Mouse (Mus musculus): ENCODE results near the gene Lsg1.
A peak's percentile ranks its signal among the peaks of the same experiment; 100 is the strongest.

Lsg1 gene

DNA sequence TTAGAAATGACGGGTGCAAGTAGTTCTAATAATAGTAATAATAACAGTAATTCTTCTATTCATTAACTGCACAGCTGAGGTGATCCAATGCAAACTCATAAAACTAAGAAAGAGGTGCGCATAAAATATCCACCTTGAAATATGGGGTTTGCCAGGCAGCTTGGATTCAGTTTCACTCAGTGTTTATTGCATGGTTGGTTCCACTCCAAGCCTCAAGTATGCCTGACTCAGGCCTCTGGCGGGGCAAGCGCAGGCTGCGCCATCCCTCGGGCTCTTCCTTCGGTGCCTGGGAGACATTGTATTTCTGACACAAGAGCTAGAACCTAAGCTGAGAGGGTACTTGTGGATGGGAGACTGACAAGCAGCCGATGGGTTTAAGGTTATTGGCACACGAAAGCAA, 68.8 kb downstream of the Lsg1 start:
- DNase-seq (ENCODE audit: low read depth, low spot score), result no peak

DNA sequence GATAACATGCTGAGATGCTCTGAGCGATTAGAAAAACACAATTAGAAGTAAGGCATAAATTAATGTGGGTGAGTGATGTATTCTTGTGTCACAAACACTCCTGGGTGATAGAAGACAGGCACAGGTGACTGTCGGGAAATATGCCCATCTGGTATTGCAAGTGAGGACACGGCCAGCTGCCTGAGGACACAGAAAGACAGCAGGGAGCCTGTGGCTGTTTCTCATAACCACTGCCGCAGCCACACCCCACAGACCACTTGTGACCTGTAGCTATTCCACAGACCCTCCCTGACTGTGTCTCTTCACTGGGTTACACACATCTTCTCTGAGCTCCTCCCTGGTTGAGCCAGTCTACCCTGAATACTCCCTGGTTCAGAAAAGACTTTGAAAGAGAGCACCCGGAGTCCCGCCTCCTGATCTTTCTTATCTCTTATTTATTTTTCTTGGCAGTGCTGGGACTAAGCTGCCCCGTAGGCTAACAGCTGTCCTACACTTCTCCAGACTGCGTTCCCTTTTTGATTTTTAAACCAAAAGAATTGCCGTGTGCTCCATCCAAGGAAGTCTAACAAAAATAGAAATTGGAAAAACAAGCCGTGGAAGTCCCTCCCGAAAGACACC, 69.6 kb downstream of the Lsg1 start:
- no peak for DNase-seq (ENCODE audit: low read depth, low spot score)

DNA sequence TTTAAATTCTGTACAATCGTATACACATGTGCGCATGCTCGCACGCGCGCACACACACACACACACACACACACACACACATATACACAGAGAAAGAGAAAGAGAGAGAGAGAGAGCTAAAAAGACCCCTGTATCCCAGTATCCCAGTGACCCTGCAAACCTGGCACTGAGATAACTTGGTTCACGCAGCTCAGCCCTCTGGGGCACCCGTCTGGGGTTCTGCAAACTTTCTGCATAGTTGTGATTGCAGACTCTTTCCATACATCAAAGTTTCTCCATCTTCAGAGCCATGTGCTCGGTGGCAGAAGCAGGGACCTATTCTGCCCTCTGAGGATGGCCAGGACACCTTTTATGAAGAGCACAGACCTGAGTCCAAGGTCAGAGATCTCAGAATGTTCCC, 70.4 kb downstream of the Lsg1 start:
- DNase-seq (ENCODE audit: low read depth, low spot score), result no peak

DNA sequence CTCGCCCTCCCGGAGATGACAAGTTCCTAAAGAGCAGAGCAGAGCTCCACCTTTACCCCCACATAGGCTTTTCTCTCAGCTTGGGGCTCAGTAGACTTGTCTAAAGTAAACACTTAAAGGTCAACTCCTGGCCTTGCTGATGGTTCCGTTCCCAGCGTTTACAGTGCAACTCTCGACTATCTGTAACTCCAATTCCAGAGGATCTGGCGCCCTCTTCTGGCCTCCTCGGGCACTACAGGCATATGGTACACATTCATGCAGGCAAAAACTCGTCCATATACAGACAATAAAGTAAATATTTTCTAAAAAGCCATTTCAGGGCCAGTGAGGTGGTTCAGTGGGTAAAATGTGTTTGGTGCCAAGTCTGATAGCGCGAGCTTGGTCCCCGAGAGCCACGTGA, 72.0 kb downstream of the Lsg1 start:
- no peak for DNase-seq (ENCODE audit: low read depth, low spot score)

DNA sequence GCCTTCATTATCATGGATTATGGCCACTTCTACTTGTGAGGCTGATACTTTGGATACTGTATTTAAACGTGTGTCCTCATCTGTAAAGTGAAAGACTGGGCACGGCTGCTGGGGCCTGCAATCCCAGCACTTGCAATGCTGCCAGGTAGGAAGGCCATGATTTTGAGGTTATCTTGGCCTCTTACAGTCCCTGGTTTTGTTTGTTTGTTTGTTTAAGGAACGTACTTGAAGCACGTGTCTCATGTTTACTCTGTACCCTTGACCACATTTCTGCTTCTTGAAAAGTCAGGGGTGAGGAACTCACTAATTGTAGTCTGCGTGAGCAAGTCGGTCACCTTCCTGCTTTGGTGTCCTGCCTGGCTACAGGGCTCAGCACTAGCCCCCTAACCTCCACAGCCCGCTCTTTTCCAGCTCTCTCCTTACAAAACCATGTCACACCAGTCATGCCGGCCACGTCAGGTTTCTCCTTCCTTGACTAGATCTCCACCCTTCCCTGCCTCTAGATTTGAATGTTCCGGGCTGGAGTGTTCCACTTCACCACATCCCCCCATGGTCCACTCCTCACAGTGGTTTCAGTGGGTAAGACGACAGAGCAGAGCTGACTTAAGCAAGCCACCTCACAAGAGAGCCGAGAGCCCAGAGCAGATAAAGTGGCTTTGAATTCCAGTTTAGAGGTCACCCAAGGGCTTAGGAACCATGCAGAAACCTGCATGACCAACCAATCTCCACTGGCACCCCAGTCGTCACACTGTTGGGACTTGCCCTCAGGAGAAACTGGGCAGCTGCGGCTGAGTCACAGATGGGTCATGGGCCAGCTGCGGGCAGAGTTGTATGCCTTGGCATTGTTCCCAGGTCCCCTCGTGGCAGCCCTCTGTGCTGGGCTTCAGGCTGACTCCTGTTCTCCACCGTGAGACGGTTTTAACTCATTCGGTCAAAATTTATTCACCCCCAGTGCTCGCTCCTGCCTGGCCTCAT, 74.1 kb downstream of the Lsg1 start:
- DNase-seq (ENCODE audit: low read depth, low spot score), result no peak

DNA sequence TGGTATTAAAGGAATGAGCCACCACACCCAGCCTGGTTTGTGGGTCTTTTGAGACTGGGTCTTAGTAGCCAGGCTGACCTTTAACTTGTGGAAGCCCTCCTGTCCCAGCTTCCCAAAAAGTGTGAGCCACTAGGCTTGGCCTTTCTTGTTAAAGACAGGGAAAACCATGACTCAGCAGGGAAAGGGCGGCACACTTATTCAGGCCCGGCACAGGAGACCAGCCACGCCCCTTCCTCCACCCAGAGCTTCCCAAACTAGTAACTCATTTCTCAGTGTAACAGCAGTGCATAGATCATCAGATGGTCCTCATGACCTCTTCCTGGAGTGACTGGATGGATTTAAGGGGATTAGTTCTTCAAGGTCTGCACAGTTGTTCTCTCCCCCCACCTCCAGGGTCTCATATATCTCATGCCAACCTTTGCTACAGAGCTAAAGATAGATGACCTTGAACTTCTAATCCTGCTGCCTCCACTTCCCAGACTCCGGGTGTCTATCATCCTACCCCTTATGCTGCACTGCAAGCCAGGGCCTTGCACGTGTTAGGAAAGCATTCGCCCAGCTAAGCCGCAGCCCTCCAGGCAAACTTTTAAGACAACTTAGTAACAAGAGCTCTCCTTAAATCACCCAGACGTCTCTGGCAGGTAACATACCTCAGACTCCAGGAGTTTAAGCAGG, 74.9 kb downstream of the Lsg1 start:
- no peak for DNase-seq (ENCODE audit: low read depth, low spot score)

DNA sequence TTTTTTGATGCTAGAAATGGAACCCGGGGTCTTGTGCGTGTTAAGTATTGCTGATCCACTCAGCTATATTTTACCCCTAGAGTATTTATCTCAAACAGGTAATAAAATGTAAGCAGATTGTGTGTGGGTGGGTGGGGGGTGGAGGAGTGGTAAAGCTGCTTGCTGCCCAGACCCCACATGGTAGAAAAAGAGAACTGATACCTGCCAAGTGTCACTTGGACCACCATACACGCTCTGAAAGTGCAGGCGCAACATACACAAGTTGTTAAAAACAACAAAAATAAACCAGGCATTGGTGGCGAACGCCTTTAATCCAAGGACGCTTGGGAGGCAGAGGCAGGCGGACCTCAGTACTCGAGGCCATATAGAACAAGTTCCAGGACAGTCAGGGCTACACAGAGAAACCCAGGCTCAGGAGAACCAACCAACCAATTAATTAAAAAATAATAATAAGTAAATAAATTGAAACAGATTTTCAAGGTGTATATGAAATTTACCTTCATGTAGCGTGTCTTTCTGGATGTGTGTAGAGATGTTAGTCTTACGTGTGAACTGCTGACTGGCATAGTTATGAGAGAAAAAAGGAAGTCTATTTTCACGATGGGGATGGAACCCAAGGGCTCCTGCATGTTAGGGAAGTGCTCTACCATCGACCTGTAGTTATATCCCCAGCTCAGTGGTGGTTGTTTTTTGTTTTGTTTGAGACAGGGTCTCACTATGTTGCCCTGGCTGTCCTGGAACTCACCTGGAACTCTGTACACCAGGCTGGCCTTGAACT, 75.6 kb downstream of the Lsg1 start:
- DNase-seq (ENCODE audit: low read depth, low spot score), result no peak

DNA sequence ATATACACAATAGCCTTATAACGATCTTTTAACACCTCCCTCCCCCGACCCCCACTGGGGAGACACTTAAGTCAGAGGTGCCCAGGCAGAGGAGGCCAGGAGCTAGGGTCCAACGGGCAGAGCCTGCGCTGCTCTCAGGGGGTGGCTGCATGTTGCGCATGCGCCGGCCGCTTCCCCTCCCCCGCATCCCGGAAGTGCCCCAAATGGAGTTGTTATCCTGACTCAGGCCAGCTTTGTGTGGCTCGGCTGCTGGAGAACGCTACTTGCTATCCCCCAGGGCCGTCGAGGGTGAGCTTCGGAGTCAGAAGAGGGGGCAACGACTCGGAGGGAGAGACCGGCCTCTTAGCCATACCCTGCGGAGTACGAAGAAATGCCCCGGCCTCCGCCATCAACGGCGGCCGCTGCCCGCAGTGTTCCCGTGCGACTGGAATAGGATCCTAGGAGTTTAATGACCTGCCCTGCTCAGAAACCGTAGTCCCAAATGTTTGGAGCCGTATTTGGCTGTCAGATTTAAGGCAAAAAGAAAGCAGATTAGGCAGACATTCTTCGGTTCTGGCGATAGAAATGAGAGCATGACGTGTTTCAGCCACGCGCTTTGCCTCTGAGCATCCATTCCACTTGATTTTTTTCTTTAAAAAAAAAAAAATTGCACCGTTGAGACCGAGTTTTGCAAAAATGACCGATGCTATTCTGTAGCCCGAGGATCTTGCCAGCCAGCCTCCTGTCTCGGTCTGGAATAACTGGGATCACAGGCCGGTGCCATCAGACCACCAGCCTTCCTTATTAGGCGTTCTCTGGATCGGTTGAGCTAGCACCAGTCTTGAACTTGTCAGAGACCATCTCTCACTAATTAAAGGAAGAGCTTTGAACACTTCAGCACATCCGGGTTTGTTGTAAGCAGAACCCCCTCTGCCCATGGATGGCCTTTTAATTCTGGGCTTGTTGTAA, 76.6 kb downstream of the Lsg1 start:
- peak; percentile 91 for DNase-seq (ENCODE audit: low read depth, low spot score)
